Mouse (Mus musculus): ENCODE results near the gene Rnaset2a.

DNA sequence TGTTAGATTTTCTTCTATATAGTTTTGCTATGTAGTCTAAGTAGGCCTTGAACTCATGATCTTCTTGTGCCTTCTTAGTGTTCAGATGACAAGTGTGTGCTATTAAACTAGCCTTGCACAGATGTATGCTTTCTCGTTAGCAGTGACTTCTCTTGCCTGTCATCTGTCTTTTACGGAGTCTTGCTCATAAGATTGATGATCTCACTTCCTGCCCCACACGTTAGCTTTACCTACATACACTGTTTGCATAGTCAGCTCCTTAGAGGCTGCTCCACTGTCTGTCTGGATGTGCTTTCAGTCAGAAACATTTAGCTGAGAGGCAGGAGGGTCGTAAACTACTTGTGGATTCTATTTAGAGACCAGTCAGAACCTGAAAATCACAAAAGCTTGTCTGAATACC, 23.2 kb upstream of the Rnaset2a start:
- TF ChIP-seq CTCF (IDR thresholded peaks at IDR 0.05; ENCODE audit: control insufficient read depth, insufficient read depth, insufficient read length): no peak
- TF ChIP-seq USF1 (IDR thresholded peaks at IDR 0.05; ENCODE audit: low read depth): no peak

All from C2C12 (cell line).